Mouse (Mus musculus) liver, adult (tissue): Measurements from ENCODE around the gene Rgs3.

Experiments
- GATA4 ChIP-seq: IDR thresholded peaks from 2 replicates; pipeline ENCODE4 v1.6.1; 2014; ENCODE audit warnings: mild to moderate bottlenecking, low read length; ENCODE audit not compliant: insufficient replicate concordance

Rgs3 gene

GRCm38 (mm10) chr4:62582365-62583264 is 23.0 kb downstream of the Rgs3 start:
- TF ChIP-seq GATA4: no peak

- TF ChIP-seq GATA4: no peak
These were observed 23.8 kb downstream of the Rgs3 start for GRCm38 (mm10) chr4:62583265-62584092.

GRCm38 (mm10) chr4:62587067-62587466 is 27.4 kb downstream of the Rgs3 start:
- no peak for TF ChIP-seq GATA4

GRCm38 (mm10) chr4:62590878-62591277 is 31.2 kb downstream of the Rgs3 start:
- TF ChIP-seq GATA4: no peak

GRCm38 (mm10) chr4:62591326-62591725 is 31.7 kb downstream of the Rgs3 start:
- peak; percentile 76; the same call in 1 of the 2 replicates for TF ChIP-seq GATA4

GRCm38 (mm10) chr4:62594442-62594841 is 34.8 kb downstream of the Rgs3 start:
- TF ChIP-seq GATA4: no peak

- TF ChIP-seq GATA4: no peak
These were observed 36.4 kb downstream of the Rgs3 start for GRCm38 (mm10) chr4:62596051-62596450.

- TF ChIP-seq GATA4: no peak
These were observed 40.9 kb downstream of the Rgs3 start for GRCm38 (mm10) chr4:62600549-62600948.

GRCm38 (mm10) chr4:62603607-62604006 is 44.0 kb downstream of the Rgs3 start:
- peak; percentile 70; the same call in 1 of the 2 replicates for TF ChIP-seq GATA4

GRCm38 (mm10) chr4:62604094-62604493 is 44.4 kb downstream of the Rgs3 start:
- no peak for TF ChIP-seq GATA4

GRCm38 (mm10) chr4:62605856-62606541 is 46.4 kb downstream of the Rgs3 start:
- no peak for TF ChIP-seq GATA4

- TF ChIP-seq GATA4: no peak
These were observed 46.9 kb downstream of the Rgs3 start for GRCm38 (mm10) chr4:62606542-62606882.

- no peak for TF ChIP-seq GATA4
These were observed 47.3 kb downstream of the Rgs3 start for GRCm38 (mm10) chr4:62606905-62607304.

- TF ChIP-seq GATA4: no peak
These were observed 47.7 kb downstream of the Rgs3 start for GRCm38 (mm10) chr4:62607345-62607744.

- TF ChIP-seq GATA4: no peak
These were observed 48.2 kb downstream of the Rgs3 start for GRCm38 (mm10) chr4:62607805-62608204.
